Mouse (Mus musculus) embryonic fibroblast, embryonic 13.5 days (primary cell): ENCODE results near the gene Slc20a1. TPM values are rescaled to one million over a fixed set of nuclear protein-coding genes. Genes with fewer than 3 reads are reported as not detected.

Experiments
- H3K27ac ChIP-seq: 2 replicates; pipeline ENCODE4 v1.5.1; 2012; ENCODE audit warnings: low read length, control low read depth, inconsistent platforms; ENCODE audit not compliant: insufficient read depth
- H3K4me1 ChIP-seq: 2 replicates; pipeline ENCODE4 v1.6.1; 2011; ENCODE audit warnings: low read length; ENCODE audit not compliant: control insufficient read depth, insufficient read depth
- H3K4me3 ChIP-seq: 2 replicates; pipeline ENCODE4 v1.5.1; 2011; ENCODE audit warnings: mild to moderate bottlenecking, control low read depth, low read length; ENCODE audit not compliant: insufficient read depth
- CTCF ChIP-seq: IDR thresholded peaks from 2 replicates; pipeline ENCODE4 v1.5.1; 2011; ENCODE audit warnings: mild to moderate bottlenecking, control low read depth, low read length, moderate library complexity, borderline replicate concordance; ENCODE audit not compliant: insufficient read depth
- POLR2A ChIP-seq: IDR thresholded peaks from 2 replicates; pipeline ENCODE4 v1.6.1; 2011; ENCODE audit warnings: low read depth, mild to moderate bottlenecking, control low read depth, low read length, moderate library complexity
- polyA plus RNA-seq: library from polyadenylated mRNA; stranded (reverse); fragments of >200 nt; gene quantifications from 2 replicates; pipeline ENCODE4 v1.2.4, GENCODE M21; 2011; ENCODE audit warnings: low read depth; ENCODE audit not compliant: missing spikeins, insufficient read length

Slc20a1 gene
- polyA plus RNA-seq, 1 experiment = 141 TPM

- Histone ChIP-seq H3K27ac (peak overlapping the region; percentile 83), H3K4me3 (no peak overlapping the region), H3K4me1 (peaks cover 12% of the 10 kb centered on the region)
- TF ChIP-seq CTCF (no peak), POLR2A (no peak)
These were observed 12.8 kb upstream of the Slc20a1 start for GRCm38 (mm10) chr2:129185611-129186290.

- TF ChIP-seq CTCF (no peak), POLR2A (no peak)
- Histone ChIP-seq H3K27ac (no peak overlapping the region), H3K4me3 (no peak overlapping the region), H3K4me1 (peaks cover 12% of the 10 kb centered on the region)
These were observed 12.2 kb upstream of the Slc20a1 start for GRCm38 (mm10) chr2:129186291-129186919.

- peak overlapping the region; percentile 43; the same call in 1 of the 2 replicates for H3K27ac ChIP-seq
- TF ChIP-seq CTCF (no peak), POLR2A (no peak)
- no peak overlapping the region for H3K4me3 ChIP-seq
- H3K4me1 ChIP-seq = peaks cover 4% of the 10 kb centered on the region; the same call in 1 of the 2 replicates
These were observed 6.0 kb upstream of the Slc20a1 start for GRCm38 (mm10) chr2:129192392-129193150.

GRCm38 (mm10) chr2:129196317-129196716 is 2.2 kb upstream of the Slc20a1 start:
- Histone ChIP-seq H3K4me1 (peaks cover 4% of the 10 kb centered on the region; the same call in 1 of the 2 replicates), H3K4me3 (no peak overlapping the region), H3K27ac (no peak overlapping the region)
- no peak for TF ChIP-seq POLR2A
- no peak for TF ChIP-seq CTCF

GRCm38 (mm10) chr2:129197197-129197596 is 1.4 kb upstream of the Slc20a1 start:
- H3K27ac ChIP-seq = peak overlapping the region; percentile 75
- no peak overlapping the region for H3K4me3 ChIP-seq
- TF ChIP-seq CTCF = no peak
- TF ChIP-seq POLR2A = no peak
- H3K4me1 ChIP-seq = peaks cover 4% of the 10 kb centered on the region; the same call in 1 of the 2 replicates

- peak overlapping the region; percentile 75 for H3K27ac ChIP-seq
- peaks cover under 1% of the 10 kb centered on the region; the same call in 1 of the 2 replicates for H3K4me1 ChIP-seq
- TF ChIP-seq CTCF = no peak
- 0 out of 2 replicates have a peak, but pooled peaks have one; percentile 8 for TF ChIP-seq POLR2A
- H3K4me3 ChIP-seq = peak overlapping the region; percentile 51
These were observed 625 bp upstream of the Slc20a1 start for GRCm38 (mm10) chr2:129197843-129198435.

GRCm38 (mm10) chr2:129199328-129200085 is 943 bp downstream of the Slc20a1 start:
- H3K27ac ChIP-seq = peak overlapping the region; percentile 24
- no peaks in the 10 kb centered on the region for H3K4me1 ChIP-seq
- H3K4me3 ChIP-seq = peak overlapping the region; percentile 67
- TF ChIP-seq CTCF (no peak), POLR2A (peak; percentile 9; the same call in 1 of the 2 replicates)

GRCm38 (mm10) chr2:129205000-129205399 is 6.4 kb downstream of the Slc20a1 start:
- Histone ChIP-seq H3K27ac (no peak overlapping the region; the same call in 1 of the 2 replicates), H3K4me1 (peaks cover 9% of the 10 kb centered on the region; the same call in 1 of the 2 replicates), H3K4me3 (no peak overlapping the region)
- no peak for TF ChIP-seq POLR2A
- no peak for TF ChIP-seq CTCF
